Comparison of ENCODE assay signal across 9 mouse cellular contexts in the genomic region with DNA sequence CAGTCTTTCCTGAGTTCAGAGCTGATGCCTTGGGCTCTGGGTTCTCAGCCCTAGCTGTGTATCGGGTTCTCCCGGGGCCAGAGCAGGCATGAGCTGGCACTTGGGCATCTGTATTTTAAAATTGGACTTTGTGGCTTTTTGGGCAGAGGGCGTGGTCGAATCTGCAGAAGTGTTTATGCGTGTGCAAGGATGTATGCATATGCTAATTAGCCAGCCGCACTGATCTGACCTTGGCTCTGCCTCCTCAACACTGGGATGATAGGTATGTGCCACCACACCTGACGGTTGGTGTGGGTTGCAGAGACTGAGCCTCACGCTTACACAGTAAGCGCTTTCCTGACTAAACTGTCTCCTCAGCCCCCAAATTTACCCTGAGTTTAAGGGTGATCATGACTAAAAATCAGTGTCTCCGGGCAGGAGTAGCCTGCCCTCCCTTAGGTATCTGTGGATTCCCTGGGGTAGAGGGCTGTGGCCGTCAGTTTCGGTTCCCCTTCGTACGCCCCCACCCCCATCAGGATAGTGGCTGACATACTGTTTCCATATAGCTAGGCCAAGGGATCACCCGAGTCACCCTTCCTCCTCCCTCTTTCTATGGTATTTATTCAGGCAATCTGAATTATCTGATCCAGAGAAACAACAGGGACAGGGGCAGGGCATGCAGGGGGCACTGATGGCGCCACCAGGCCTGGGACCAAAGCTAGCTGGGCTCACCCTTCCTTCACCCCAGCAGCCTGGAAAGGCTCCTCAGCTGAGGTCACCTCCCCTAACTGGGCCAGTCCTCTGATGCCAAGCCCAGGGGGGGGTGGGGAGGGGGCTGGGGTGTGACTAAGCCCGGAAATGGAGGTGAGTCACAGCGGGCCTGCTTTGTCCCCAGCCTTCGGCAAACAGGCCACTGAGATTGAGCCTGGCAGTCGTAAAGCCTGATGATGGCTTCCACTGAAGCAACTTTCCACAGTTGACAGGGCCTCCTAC. TPM values are rescaled to one million over a fixed set of nuclear protein-coding genes. Genes with fewer than 3 reads are reported as not detected.
DNase-seq lines count a peak whose midpoint lies in the region; ATAC-seq and TF ChIP-seq lines count a peak whose summit lies in the region.
"Had no signal": no experiment of that assay in that cellular context is flagged by ENCODE, and none has a peak within 500 bp of the region (broad histone marks: within the 10 kb centered on the region; RNA-seq: fewer than 3 reads in every experiment).

No protein-coding gene starts in this region.

- H3K4me1 ChIP-seq in liver, postnatal 0 days (ENCODE audit: insufficient read depth): peaks cover 5% of the 10 kb centered on the region; the same call in 1 of the 2 replicates
- peaks cover 20% of the 10 kb centered on the region for H3K4me1 ChIP-seq in liver, embryonic 12.5 days
- peaks cover 50% of the 10 kb centered on the region for H3K4me1 ChIP-seq in heart, embryonic 11.5 days (ENCODE audit: control insufficient read depth, insufficient read depth, low read length)
- no peaks in the 10 kb centered on the region for H3K4me1 ChIP-seq in thymus, adult 2 months (replicated peaks; ENCODE audit: control insufficient read depth, insufficient read depth, low read length)
- no peaks in the 10 kb centered on the region; the same call in 1 of the 2 replicates for H3K4me1 ChIP-seq in forebrain, embryonic 15.5 days

- no peak for TF ChIP-seq CTCF in liver, postnatal 0 days (IDR thresholded peaks at IDR 0.05; ENCODE audit: low read depth)
- TF ChIP-seq CTCF in thymus, adult 2 months (IDR thresholded peaks at IDR 0.05; ENCODE audit: borderline replicate concordance, control insufficient read depth, extremely low read depth, insufficient read depth, low read length, poor library complexity): no peak

- H3K27me3 ChIP-seq in liver, postnatal 0 days (ENCODE audit: insufficient read depth, low read length): no peaks in the 10 kb centered on the region
- H3K27me3 ChIP-seq in liver, embryonic 12.5 days (replicated peaks): peaks cover 42% of the 10 kb centered on the region
- H3K27me3 ChIP-seq in heart, embryonic 11.5 days (ENCODE audit: control insufficient read depth, insufficient read depth, low read length): peaks cover 2% of the 10 kb centered on the region; the same call in 1 of the 2 replicates
- H3K27me3 ChIP-seq in thymus, adult 2 months (ENCODE audit: control insufficient read depth, insufficient read depth, low read length): no peaks in the 10 kb centered on the region
- no peaks in the 10 kb centered on the region for H3K27me3 ChIP-seq in forebrain, embryonic 15.5 days

- no peak overlapping the region for H3K9ac ChIP-seq in liver, postnatal 0 days (replicated peaks)
- H3K9ac ChIP-seq in liver, embryonic 12.5 days: no peak overlapping the region
- peak overlapping the region; percentile 22; the same call in 1 of the 2 replicates for H3K9ac ChIP-seq in heart, embryonic 11.5 days (ENCODE audit: low read depth, low read length)
- no peak overlapping the region for H3K9ac ChIP-seq in forebrain, embryonic 15.5 days (replicated peaks)

- TF ChIP-seq POLR2A in thymus, adult 2 months (IDR thresholded peaks at IDR 0.05; ENCODE audit: control insufficient read depth, extremely low read depth, insufficient read depth, low read length, poor library complexity): no peak

- H3K4me2 ChIP-seq in liver, postnatal 0 days (ENCODE audit: low read depth, low read length): no peak overlapping the region
- H3K4me2 ChIP-seq in liver, embryonic 12.5 days: no peak overlapping the region
- no peak overlapping the region for H3K4me2 ChIP-seq in heart, embryonic 11.5 days
- H3K4me2 ChIP-seq in forebrain, embryonic 15.5 days (replicated peaks): no peak overlapping the region
- H3K4me2 ChIP-seq: liver, embryonic 11.5 days had no signal

- 54% methylated on average over 20 of the region's 20 CpGs for WGBS in liver, postnatal 0 days (ENCODE audit: insufficient replicate concordance)
- 52% methylated on average over 20 of the region's 20 CpGs for WGBS in liver, embryonic 12.5 days (ENCODE audit: insufficient replicate concordance)
- WGBS in heart, embryonic 11.5 days (ENCODE audit: insufficient replicate concordance): 59% methylated on average over 20 of the region's 20 CpGs
- WGBS in thymus, adult 2 months: 63% methylated on average over 20 of the region's 20 CpGs
- 78% methylated on average over 20 of the region's 20 CpGs for WGBS in forebrain, embryonic 15.5 days

- TF ChIP-seq EP300 in liver, postnatal 0 days (IDR thresholded peaks at IDR 0.05; ENCODE audit: low read depth): no peak

- H3K4me3 ChIP-seq in liver, postnatal 0 days (ENCODE audit: low read depth, low read length): no peak overlapping the region
- H3K4me3 ChIP-seq in liver, embryonic 12.5 days: no peak overlapping the region
- H3K4me3 ChIP-seq in heart, embryonic 11.5 days (ENCODE audit: low read depth, low read length): no peak overlapping the region
- no peak overlapping the region for H3K4me3 ChIP-seq in thymus, adult 2 months (ENCODE audit: control insufficient read depth, insufficient read depth, low read length)
- H3K4me3 ChIP-seq in forebrain, embryonic 15.5 days: no peak overlapping the region

- no peaks in the 10 kb centered on the region for H3K36me3 ChIP-seq in liver, postnatal 0 days (replicated peaks; ENCODE audit: insufficient read depth, low read length)
- H3K36me3 ChIP-seq in liver, embryonic 12.5 days: no peaks in the 10 kb centered on the region
- H3K36me3 ChIP-seq in heart, embryonic 11.5 days (ENCODE audit: control insufficient read depth, insufficient read depth, low read length): no peaks in the 10 kb centered on the region
- no peaks in the 10 kb centered on the region for H3K36me3 ChIP-seq in thymus, adult 2 months (ENCODE audit: control insufficient read depth, insufficient read depth, low read length)
- no peaks in the 10 kb centered on the region for H3K36me3 ChIP-seq in forebrain, embryonic 15.5 days

- DNase-seq in liver, postnatal 0 days: no peak
- peak; percentile 81 for DNase-seq in NIH3T3 (ENCODE audit: low read depth)
- peak; percentile 55 to 62 for DNase-seq in spleen, postnatal 36 days (ENCODE audit: low spot score in 2 of 2)
- no peak for DNase-seq in layer of hippocampus, postnatal 14 days (ENCODE audit: low spot score in 2 of 2)
- no peak for DNase-seq in thymus, adult 2 months

- no peaks in the 10 kb centered on the region for H3K9me3 ChIP-seq in liver, postnatal 0 days (ENCODE audit: low read length)
- H3K9me3 ChIP-seq in liver, embryonic 12.5 days (replicated peaks): no peaks in the 10 kb centered on the region
- H3K9me3 ChIP-seq in heart, embryonic 11.5 days (replicated peaks; ENCODE audit: control insufficient read depth, low read length): no peaks in the 10 kb centered on the region
- no peaks in the 10 kb centered on the region for H3K9me3 ChIP-seq in forebrain, embryonic 15.5 days

- peak; percentile 35; the same call in 1 of the 2 replicates for ATAC-seq in liver, postnatal 0 days
- ATAC-seq in liver, embryonic 12.5 days: no peak
- ATAC-seq in heart, embryonic 11.5 days (replicated peaks; ENCODE audit: insufficient number of reproducible peaks, low FRiP score, low TSS enrichment): 0 out of 2 replicates have a peak, but pooled peaks have one; percentile 53
- no peak for ATAC-seq in forebrain, embryonic 15.5 days (replicated peaks)

- H3K27ac ChIP-seq in liver, postnatal 0 days (ENCODE audit: low read depth): peak overlapping the region; percentile 29; the same call in 1 of the 2 replicates
- H3K27ac ChIP-seq in liver, embryonic 12.5 days: no peak overlapping the region
- H3K27ac ChIP-seq in heart, embryonic 11.5 days (ENCODE audit: low read depth, low read length): 0 out of 2 replicates have a peak overlapping the region, but pooled peaks have one; percentile 12
- no peak overlapping the region for H3K27ac ChIP-seq in thymus, adult 2 months (ENCODE audit: control insufficient read depth, insufficient read depth, low read length)
- no peak overlapping the region for H3K27ac ChIP-seq in forebrain, embryonic 15.5 days (replicated peaks)

RNA-seq across cellular contexts. Expression of gene Plcd3, which starts 7.3 kb away (rescaled TPM):
- 0.82 and 0.85 TPM in 2 replicates for polyA plus RNA-seq in liver, postnatal 0 days (2015; fragmentation: Nextera tagmentation; extraction: Ambion mirVana)
- 0.74 and 0.79 TPM in 2 replicates for polyA plus RNA-seq in liver, embryonic 12.5 days (2016; fragmentation: Nextera tagmentation; extraction: Ambion mirVana)
- polyA plus RNA-seq in heart, embryonic 11.5 days (2014; fragmentation: Nextera tagmentation; extraction: Ambion mirVana): 3.0 and 3.5 TPM in 2 replicates
- 10 to 100 TPM in 1 of 2 experiments, 1 to 10 TPM in 1; 9.7 to 10.3 TPM for total RNA-seq in layer of hippocampus, postnatal 14 days (2021)
- 3.9 and 5.4 TPM in 2 replicates for polyA plus RNA-seq in thymus, adult 2 months (2012; rRNA removed)
- polyA plus RNA-seq in forebrain, embryonic 15.5 days (2015; fragmentation: Nextera tagmentation; extraction: Ambion mirVana): 1.9 and 2.3 TPM in 2 replicates

RNA-seq across cellular contexts. Expression of gene Acbd4, which starts 7.3 kb away (rescaled TPM):
- 56.5 and 57.0 TPM in 2 replicates for polyA plus RNA-seq in liver, postnatal 0 days (2015; fragmentation: Nextera tagmentation; extraction: Ambion mirVana)
- polyA plus RNA-seq in liver, embryonic 12.5 days (2016; fragmentation: Nextera tagmentation; extraction: Ambion mirVana): 40.6 and 46.1 TPM in 2 replicates
- 11.2 and 11.8 TPM in 2 replicates for polyA plus RNA-seq in heart, embryonic 11.5 days (2014; fragmentation: Nextera tagmentation; extraction: Ambion mirVana)
- 10 to 100 TPM; 71.0 to 80.3 TPM for total RNA-seq in layer of hippocampus, postnatal 14 days (2021)
- 28.8 and 29.5 TPM in 2 replicates for polyA plus RNA-seq in thymus, adult 2 months (2012; rRNA removed)
- polyA plus RNA-seq in forebrain, embryonic 15.5 days (2015; fragmentation: Nextera tagmentation; extraction: Ambion mirVana): 14.6 and 14.8 TPM in 2 replicates

RNA-seq across cellular contexts. Expression of gene Hexim1, which starts 21.9 kb away (rescaled TPM):
- polyA plus RNA-seq in liver, postnatal 0 days (2015; fragmentation: Nextera tagmentation; extraction: Ambion mirVana): 2.6 and 2.7 TPM in 2 replicates
- polyA plus RNA-seq in liver, embryonic 12.5 days (2016; fragmentation: Nextera tagmentation; extraction: Ambion mirVana): 2.4 and 3.0 TPM in 2 replicates
- 4.2 and 4.4 TPM in 2 replicates for polyA plus RNA-seq in heart, embryonic 11.5 days (2014; fragmentation: Nextera tagmentation; extraction: Ambion mirVana)
- total RNA-seq in layer of hippocampus, postnatal 14 days (2021): 10 to 100 TPM; 50.8 to 53.8 TPM
- polyA plus RNA-seq in thymus, adult 2 months (2012; rRNA removed): 18.2 and 18.4 TPM in 2 replicates
- polyA plus RNA-seq in forebrain, embryonic 15.5 days (2015; fragmentation: Nextera tagmentation; extraction: Ambion mirVana): 3.4 and 3.8 TPM in 2 replicates

RNA-seq across cellular contexts. Expression of gene Hexim2, which starts 38.1 kb away (rescaled TPM):
- 3.4 and 3.7 TPM in 2 replicates for polyA plus RNA-seq in liver, postnatal 0 days (2015; fragmentation: Nextera tagmentation; extraction: Ambion mirVana)
- polyA plus RNA-seq in liver, embryonic 12.5 days (2016; fragmentation: Nextera tagmentation; extraction: Ambion mirVana): 9.5 and 10.0 TPM in 2 replicates
- 3.5 and 5.6 TPM in 2 replicates for polyA plus RNA-seq in heart, embryonic 11.5 days (2014; fragmentation: Nextera tagmentation; extraction: Ambion mirVana)
- total RNA-seq in layer of hippocampus, postnatal 14 days (2021): 10 to 100 TPM; 11.2 to 16.1 TPM
- polyA plus RNA-seq in thymus, adult 2 months (2012; rRNA removed): 4.9 and 6.9 TPM in 2 replicates
- polyA plus RNA-seq in forebrain, embryonic 15.5 days (2015; fragmentation: Nextera tagmentation; extraction: Ambion mirVana): 20.8 and 23.8 TPM in 2 replicates

Comparison
In these comparisons a context has a peak if more than half of its experiments do, and no peak if none do; other contexts are left out.
1. ATAC-seq: peak in liver, postnatal 0 days (single experiment) and heart, embryonic 11.5 days (single experiment); none in liver, embryonic 12.5 days (single experiment) and forebrain, embryonic 15.5 days (single experiment).
2. H3K27ac ChIP-seq: peak in liver, postnatal 0 days (single experiment) and heart, embryonic 11.5 days (single experiment); none in liver, embryonic 12.5 days (single experiment), thymus, adult 2 months (single experiment) and forebrain, embryonic 15.5 days (single experiment).
3. DNase-seq: peak in NIH3T3 (single experiment) and spleen, postnatal 36 days (2 of 2); none in liver, postnatal 0 days (single experiment), layer of hippocampus, postnatal 14 days (0 of 2) and thymus, adult 2 months (single experiment).